In the genomic region with DNA sequence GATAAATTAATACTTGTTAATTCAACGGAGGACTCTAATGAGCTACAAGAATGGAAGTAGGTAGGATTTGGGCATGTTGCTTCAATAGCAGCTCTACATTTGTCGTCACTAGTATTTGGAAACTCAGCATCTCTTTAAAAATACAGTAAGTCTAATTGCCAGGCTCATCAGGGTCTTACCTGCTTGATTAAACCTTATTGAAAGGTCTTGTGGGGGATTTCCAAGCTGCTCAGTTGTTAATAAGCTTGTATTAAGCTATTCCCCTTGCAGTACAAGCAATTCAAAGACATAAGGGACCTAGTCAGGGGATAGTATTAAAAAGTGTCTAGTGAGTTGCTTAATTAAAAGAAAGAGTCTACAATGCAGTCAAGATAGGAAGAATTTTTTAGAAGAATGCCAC, we compare ENCODE assay signal across 23 mouse cellular contexts.
A peak's percentile ranks its signal among the peaks of the same experiment; 100 is the strongest.
DNase-seq lines count a peak whose midpoint lies in the region; ATAC-seq and TF ChIP-seq lines count a peak whose summit lies in the region.
"Had no signal": no experiment of that assay in that cellular context is flagged by ENCODE, and none has a peak within 500 bp of the region (broad histone marks: within the 10 kb centered on the region; RNA-seq: fewer than 3 reads in every experiment).

No protein-coding gene starts in this region.

- ATAC-seq in forebrain, embryonic 13.5 days = peak; percentile 33; the same call in 1 of the 2 replicates
- ATAC-seq in forebrain, embryonic 16.5 days = no peak
- ATAC-seq in hindbrain, postnatal 0 days = no peak
- ATAC-seq in hindbrain, embryonic 13.5 days (ENCODE audit: low FRiP score) = no peak
- ATAC-seq: CD4-positive, CD25-positive, alpha-beta regulatory T cell, adult 4 months; inflammation-experienced regulatory T-cells, adult 6 months; intestine, embryonic 16.5 days had no signal

- H3K4me1 ChIP-seq in forebrain, embryonic 13.5 days = peaks cover 9% of the 10 kb centered on the region; the same call in 1 of the 2 replicates
- 0 out of 2 replicates have a peak, but pooled peaks cover 4% of the 10 kb centered on the region for H3K4me1 ChIP-seq in forebrain, embryonic 16.5 days (replicated peaks; ENCODE audit: control insufficient read depth, insufficient read depth, low read length)
- H3K4me1 ChIP-seq in hindbrain, postnatal 0 days (ENCODE audit: insufficient read depth, low read length) = no peaks in the 10 kb centered on the region
- H3K4me1 ChIP-seq in hindbrain, embryonic 13.5 days (replicated peaks) = no peaks in the 10 kb centered on the region
- H3K4me1 ChIP-seq: heart, embryonic 12.5 days; heart, embryonic 15.5 days; hindbrain, embryonic 10.5 days; hindbrain, embryonic 15.5 days had no signal

- no peak overlapping the region for H3K9ac ChIP-seq in forebrain, embryonic 13.5 days
- H3K9ac ChIP-seq in forebrain, embryonic 16.5 days (replicated peaks; ENCODE audit: low read depth, low read length) = no peak overlapping the region
- no peak overlapping the region for H3K9ac ChIP-seq in hindbrain, postnatal 0 days (replicated peaks; ENCODE audit: low read length)
- H3K9ac ChIP-seq in hindbrain, embryonic 13.5 days = no peak overlapping the region
- H3K9ac ChIP-seq: heart, embryonic 12.5 days; heart, embryonic 15.5 days; hindbrain, embryonic 15.5 days had no signal

- no peak overlapping the region for H3K4me2 ChIP-seq in forebrain, embryonic 13.5 days
- no peak overlapping the region for H3K4me2 ChIP-seq in forebrain, embryonic 16.5 days (ENCODE audit: low read length)
- no peak overlapping the region for H3K4me2 ChIP-seq in hindbrain, postnatal 0 days (ENCODE audit: low read depth, low read length)
- H3K4me2 ChIP-seq in hindbrain, embryonic 13.5 days = no peak overlapping the region
- H3K4me2 ChIP-seq: heart, embryonic 12.5 days; heart, embryonic 15.5 days; hindbrain, embryonic 15.5 days had no signal

- 46% methylated on average over 2 of the region's 2 CpGs for WGBS in forebrain, embryonic 13.5 days
- 19% methylated on average over 2 of the region's 2 CpGs for WGBS in forebrain, embryonic 16.5 days
- WGBS in hindbrain, postnatal 0 days = 72% methylated on average over 2 of the region's 2 CpGs
- 76% methylated on average over 2 of the region's 2 CpGs for WGBS in hindbrain, embryonic 13.5 days

- no peaks in the 10 kb centered on the region for H3K27me3 ChIP-seq in forebrain, embryonic 13.5 days
- H3K27me3 ChIP-seq in forebrain, embryonic 16.5 days (replicated peaks; ENCODE audit: control insufficient read depth, insufficient read depth, low read length) = no peaks in the 10 kb centered on the region
- H3K27me3 ChIP-seq in hindbrain, postnatal 0 days (ENCODE audit: insufficient read depth, low read length) = no peaks in the 10 kb centered on the region
- no peaks in the 10 kb centered on the region for H3K27me3 ChIP-seq in hindbrain, embryonic 13.5 days
- H3K27me3 ChIP-seq: heart, embryonic 12.5 days; heart, embryonic 15.5 days; hindbrain, embryonic 15.5 days had no signal

- DNase-seq in hindbrain, postnatal 0 days (ENCODE audit: low spot score) = peak; percentile 3
- peak; percentile 61 for DNase-seq in brain, embryonic 14.5 days (ENCODE audit: low read depth)
- no peak for DNase-seq in cerebellum, adult 8-10 months
- DNase-seq: adrenal gland, adult 2 months; adrenal gland, postnatal 14 days; cerebellum, adult 11-12 months; cerebellum, adult 9-10 months; cerebellum, postnatal 14 days; gastrocnemius, postnatal 25 days; heart, adult 18-20 months; heart, postnatal 10 days; heart, postnatal 36 days; kidney, adult 18-20 months had no signal

- TF ChIP-seq POLR2A in brain, embryonic 14.5 days (IDR thresholded peaks at IDR 0.05; ENCODE audit: borderline replicate concordance, extremely low read depth, insufficient read depth, insufficient read length, poor library complexity, severe bottlenecking) = no peak

- H3K36me3 ChIP-seq in forebrain, embryonic 13.5 days (ENCODE audit: poor library complexity, severe bottlenecking) = no peaks in the 10 kb centered on the region
- no peaks in the 10 kb centered on the region for H3K36me3 ChIP-seq in forebrain, embryonic 16.5 days (ENCODE audit: control insufficient read depth, insufficient read depth)
- H3K36me3 ChIP-seq in hindbrain, postnatal 0 days (ENCODE audit: insufficient read depth, low read length) = no peaks in the 10 kb centered on the region
- H3K36me3 ChIP-seq in hindbrain, embryonic 13.5 days = no peaks in the 10 kb centered on the region
- H3K36me3 ChIP-seq: heart, embryonic 12.5 days; heart, embryonic 15.5 days; hindbrain, embryonic 10.5 days; hindbrain, embryonic 15.5 days had no signal

- H3K4me3 ChIP-seq in forebrain, embryonic 13.5 days = no peak overlapping the region
- no peak overlapping the region for H3K4me3 ChIP-seq in forebrain, embryonic 16.5 days (replicated peaks; ENCODE audit: low read length)
- no peak overlapping the region for H3K4me3 ChIP-seq in hindbrain, postnatal 0 days (ENCODE audit: low read length)
- H3K4me3 ChIP-seq in hindbrain, embryonic 13.5 days = no peak overlapping the region
- H3K4me3 ChIP-seq: heart, embryonic 12.5 days; heart, embryonic 15.5 days; hindbrain, embryonic 10.5 days; hindbrain, embryonic 15.5 days had no signal

- no peak overlapping the region for H3K27ac ChIP-seq in forebrain, embryonic 13.5 days
- H3K27ac ChIP-seq in forebrain, embryonic 16.5 days (ENCODE audit: low read length) = no peak overlapping the region
- no peak overlapping the region for H3K27ac ChIP-seq in hindbrain, postnatal 0 days
- H3K27ac ChIP-seq in hindbrain, embryonic 13.5 days = no peak overlapping the region
- H3K27ac ChIP-seq: heart, embryonic 15.5 days; hindbrain, embryonic 10.5 days; hindbrain, embryonic 15.5 days had no signal

- H3K9me3 ChIP-seq in forebrain, embryonic 13.5 days (replicated peaks) = no peaks in the 10 kb centered on the region
- H3K9me3 ChIP-seq in forebrain, embryonic 16.5 days (ENCODE audit: control insufficient read depth, low read length) = no peaks in the 10 kb centered on the region
- no peaks in the 10 kb centered on the region for H3K9me3 ChIP-seq in hindbrain, postnatal 0 days (ENCODE audit: low read length)
- no peaks in the 10 kb centered on the region for H3K9me3 ChIP-seq in hindbrain, embryonic 13.5 days
- H3K9me3 ChIP-seq: heart, embryonic 12.5 days; heart, embryonic 15.5 days; hindbrain, embryonic 10.5 days; hindbrain, embryonic 15.5 days had no signal

- TF ChIP-seq CTCF in hindbrain, postnatal 0 days (IDR thresholded peaks at IDR 0.05; ENCODE audit: low read depth) = no peak
- TF ChIP-seq CTCF in brain, embryonic 14.5 days (IDR thresholded peaks at IDR 0.05; ENCODE audit: borderline replicate concordance, extremely low read depth, insufficient read depth, insufficient read length) = no peak
